Mouse (Mus musculus) cerebellum, adult 18-20 months (tissue): ENCODE measurements around the gene Atp1a2.

Experiments used
- DNase-seq, 2 experiments: peaks; one replicate each; pipeline ENCODE4 v3.0.0; 2021

Gene Atp1a2

DNA sequence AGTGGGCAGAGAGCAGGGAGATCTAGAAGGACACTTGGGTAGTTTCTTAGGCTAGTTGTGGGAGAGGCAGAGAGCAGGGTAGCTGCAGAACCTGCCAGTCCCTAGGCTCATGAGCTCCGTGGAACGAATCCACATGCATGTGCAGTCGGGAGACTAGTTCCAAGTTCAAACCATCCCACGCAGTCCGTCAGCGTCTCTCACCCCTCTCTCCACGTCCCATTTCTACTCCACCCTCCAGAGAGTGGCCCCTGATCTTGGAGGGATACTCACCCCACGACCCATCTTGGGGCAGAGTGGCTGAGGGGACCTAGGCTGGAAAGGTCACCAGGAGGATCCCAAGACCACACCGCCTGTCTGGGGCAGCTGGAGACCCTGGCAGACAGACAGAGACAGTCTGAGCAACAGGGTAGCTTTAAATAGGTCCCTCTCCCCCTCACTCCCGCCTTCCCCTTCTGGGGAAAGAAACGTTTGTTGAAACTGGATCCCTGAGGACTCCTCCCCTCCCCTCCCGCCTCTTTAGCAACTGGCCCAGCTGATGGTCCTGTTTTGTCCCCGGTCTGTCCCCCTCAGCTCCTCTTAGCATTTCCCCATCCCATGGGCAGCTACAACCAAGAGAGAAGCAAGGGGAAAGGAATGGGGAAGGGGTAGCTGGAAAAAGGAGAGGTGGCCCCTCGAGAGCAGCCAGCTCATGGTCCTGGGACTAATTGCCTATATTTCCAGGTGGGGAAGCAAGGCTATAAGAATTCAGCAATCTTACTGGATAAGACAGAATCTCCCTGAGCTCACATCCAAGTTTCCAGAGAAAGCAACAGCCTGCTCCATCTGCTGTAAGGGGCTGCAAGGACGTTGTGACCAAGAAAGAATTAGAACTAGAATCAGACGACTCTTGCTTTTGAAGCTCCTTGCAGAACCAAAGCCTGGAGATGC, at the start of gene Atp1a2:
TSS of gene Atp1a2 (minus strand) at position 454 of the 927 bp plus-strand sequence.
- DNase-seq, result peak in 1 of 2 experiments; percentile 17

DNA sequence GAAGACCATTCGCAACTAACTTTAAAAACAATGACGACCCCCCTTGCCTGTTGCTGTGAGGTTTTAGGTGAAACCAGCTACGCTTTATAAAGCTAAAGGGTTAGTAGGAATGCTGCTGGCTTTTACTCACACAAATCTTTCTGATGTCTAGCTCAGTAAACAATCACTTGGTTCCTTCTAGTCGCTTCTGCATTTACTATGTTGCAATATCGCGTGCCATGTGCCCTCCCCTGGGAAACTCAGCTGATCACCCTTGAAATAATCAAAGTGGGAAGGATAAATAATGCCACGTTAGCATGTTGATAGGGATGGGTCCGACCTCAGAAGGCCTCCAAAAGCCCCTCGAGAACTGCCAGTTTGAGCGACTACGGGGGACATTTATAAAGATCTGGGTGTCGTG, 49.5 kb upstream of the Atp1a2 start:
- no peak for DNase-seq

DNA sequence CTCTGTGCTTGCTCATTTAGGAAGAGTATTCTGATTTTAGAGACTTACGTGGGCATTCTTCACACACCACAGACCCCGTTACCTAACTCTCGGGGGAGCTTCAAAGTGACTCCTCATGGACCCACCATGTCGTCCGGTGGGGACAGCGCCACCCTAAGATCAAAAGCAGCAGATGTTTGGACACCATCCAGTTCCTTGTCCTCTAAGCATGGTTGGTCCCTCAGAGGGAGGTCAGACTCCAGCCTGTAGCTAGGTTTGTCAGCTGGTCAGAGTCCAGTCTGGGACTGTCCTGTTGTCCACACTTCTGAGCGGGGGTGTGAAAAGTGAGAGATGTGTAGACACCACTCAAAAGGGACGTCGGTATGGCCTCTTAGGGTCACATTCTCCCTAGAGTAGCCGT, 48.8 kb upstream of the Atp1a2 start:
- no peak for DNase-seq

DNA sequence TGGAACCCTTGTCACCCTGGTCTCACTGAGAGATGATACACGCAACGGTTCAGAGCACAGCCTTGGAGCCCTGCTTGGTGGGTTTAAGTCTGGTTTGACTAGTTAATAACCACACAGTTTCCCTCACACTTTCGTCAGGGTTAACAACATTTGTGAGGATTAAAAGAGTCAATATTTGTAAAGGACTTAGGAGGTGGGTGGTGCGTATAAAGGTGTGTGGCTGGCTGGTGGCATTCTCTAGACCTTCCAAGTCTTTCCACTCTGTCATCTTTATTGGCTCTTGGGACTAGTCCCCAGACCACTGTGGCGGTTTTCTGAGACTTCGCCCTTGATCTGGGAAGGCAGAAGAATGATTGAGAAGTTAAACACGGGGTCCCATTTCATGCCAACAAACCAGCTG, 47.0 kb upstream of the Atp1a2 start:
- DNase-seq, result no peak

DNA sequence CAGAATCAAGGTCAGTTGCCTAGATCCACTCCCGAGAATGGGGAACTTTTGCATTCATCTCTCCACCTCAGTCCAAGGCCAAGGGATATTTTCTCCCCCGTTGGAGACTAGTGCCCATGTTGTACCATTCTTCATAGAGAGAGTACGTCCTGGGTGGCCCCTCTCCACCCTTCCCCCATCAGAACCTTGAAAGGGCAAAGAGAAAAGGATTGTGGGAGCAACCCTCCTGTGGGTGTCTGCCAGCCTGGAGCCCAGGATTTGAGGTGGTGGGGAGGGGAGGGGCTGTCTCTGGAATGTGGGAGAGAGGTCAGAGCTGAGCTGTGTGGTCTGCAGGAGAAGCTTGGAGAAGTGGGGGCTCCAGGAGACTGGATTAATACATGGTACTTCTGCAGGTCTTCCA, 46.0 kb upstream of the Atp1a2 start:
- peak in 1 of 2 experiments; percentile 20 for DNase-seq

DNA sequence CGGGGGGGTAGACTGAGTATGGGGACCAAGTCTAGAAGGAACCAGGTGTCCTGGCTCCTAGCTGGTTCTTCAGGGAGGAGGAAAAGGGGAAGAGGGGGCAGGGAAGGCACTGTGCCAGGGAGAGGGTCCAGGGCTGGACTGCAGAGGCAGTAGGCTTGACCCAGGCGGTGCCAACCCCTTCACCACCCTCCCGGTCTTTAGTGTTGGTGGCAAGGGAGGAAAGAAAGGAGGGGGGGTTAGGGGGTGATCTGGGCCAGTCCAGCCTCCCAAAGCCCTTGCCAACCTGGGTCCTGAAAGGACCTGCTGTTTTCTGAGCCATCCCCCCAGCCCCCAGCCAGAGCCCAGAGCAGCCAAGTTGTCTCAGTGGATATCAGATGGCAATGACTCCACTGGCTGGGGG, 44.9 kb upstream of the Atp1a2 start:
- DNase-seq, result peak; percentile 38 to 41

DNA sequence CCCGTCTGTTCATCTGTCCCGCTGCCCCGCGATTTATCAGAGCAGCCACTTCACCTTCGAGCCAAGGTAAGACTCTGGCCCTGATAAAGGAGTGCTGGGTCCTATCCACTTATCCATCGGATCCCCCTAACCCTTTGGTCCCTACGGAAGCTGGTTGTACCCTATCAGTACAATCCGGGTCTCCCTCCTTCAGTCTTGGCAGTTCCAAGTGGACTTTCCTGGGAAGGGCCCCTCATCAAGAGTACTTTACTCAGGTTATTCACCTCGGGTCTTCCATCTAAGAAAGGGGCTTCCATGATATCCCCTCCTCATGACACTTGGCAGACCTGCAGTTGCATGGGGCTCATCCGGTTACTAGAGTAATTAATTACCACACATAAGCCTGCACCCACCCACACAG, 43.5 kb upstream of the Atp1a2 start:
- peak in 1 of 2 experiments; percentile 16 for DNase-seq

DNA sequence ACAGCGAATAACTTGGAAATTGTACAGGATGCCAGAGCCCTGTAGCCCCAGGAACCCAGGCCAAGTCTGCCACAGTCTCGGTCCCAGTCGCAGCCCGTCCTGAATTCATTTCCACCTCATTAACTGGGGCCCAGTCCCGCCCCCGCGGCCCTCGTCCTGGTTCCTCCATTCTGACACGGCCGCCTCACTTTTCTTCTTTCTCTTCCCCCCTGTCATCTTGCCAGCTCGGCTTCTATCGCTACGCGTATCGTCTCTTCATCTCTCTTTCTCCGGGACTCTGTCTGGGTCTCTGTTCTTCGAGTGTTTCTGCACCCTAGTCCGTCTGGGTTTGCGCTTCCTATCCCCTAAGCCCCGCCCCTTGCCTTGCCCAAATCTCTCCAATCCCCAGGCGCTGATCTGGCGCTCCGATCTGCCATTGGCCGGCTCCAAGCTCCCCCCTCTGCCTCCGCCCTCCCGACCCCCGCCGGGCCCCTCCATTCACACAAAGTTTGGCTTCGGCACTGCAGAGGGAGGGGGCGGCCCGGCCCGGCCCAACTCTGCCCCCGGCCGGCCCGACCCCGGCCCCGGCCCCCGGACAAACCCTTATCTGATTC, 43.0 kb upstream of the Atp1a2 start, which contains the start of gene Kcnj10:
TSS of gene Kcnj10 (plus strand) at position 482 of the 593 bp plus-strand sequence.
- peak; percentile 84 to 89 for DNase-seq

DNA sequence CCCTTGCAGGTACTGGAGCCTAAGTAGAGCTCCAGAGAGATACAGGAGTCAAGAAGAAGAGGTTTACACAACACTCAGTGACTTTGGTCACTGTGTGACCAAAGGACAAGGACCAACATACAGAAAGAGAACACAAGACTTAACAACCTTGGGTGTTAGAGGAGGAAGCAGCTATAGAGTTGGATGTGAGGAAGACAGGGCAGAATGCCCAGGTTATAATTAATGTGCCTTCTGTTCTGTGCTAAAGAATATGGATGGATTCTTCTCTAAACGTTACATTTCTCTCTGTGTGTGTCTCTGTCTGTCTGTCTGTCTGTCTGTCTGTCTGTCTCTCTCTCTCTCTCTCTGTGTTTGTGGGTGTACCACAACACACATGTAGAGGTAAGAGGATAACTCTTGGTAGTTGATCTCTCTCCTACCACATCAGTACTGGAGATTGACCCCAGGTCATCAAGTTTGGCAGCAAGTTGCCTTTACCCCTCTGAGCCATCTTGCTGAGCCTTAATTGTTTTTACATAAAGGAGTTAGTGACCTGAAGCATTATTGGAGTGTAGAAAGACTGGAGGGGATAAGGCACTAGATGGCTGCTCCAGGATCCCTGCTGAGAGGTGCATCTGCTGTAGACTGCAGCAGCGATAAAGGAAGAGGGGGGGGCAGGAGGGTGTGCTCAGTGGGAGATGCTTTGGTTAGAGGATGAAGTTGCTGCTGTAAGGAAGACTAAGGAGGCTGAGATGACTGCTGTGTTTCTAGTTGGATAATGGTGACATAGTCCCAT, 39.7 kb upstream of the Atp1a2 start:
- peak; percentile 76 to 79 for DNase-seq

DNA sequence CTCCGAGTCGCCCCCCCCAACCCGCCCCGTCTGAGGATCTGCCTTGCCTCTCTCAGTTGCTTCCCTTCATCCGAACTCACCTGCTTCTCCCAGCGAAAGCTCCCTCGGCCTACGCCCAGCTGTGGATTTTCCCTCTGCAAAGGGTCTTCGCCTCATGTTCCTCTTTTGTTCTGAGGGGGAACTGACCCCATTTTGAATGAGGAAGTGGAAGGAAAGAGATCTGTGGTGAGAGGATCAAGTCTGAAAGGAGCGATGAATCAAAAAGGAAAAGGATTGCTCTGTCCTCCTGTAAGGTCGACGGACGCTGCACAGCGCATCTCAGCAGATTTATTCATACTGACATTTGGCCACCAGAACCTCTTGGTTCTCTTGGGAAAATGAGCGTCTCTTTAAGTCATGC, 37.9 kb upstream of the Atp1a2 start:
- no peak for DNase-seq

DNA sequence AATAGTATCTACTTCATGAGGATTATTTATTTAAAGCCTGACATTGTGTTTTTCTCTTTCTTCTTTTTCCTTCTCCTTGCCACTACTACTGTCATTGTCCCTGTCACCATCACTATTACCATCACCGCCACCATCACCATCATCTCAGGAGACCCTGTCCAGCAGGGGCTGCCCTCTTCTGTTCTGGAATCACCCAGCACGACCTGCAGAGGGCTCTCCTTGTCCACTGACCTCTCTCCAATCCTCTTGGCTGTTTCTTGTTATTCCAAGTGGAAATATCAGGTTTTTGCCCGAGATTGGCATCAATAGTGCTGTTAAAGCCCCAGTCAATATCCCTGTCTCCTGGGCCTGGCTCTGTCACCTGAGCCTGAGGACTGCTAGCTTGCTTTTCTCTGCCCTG, 35.6 kb upstream of the Atp1a2 start:
- peak; percentile 24 to 37 for DNase-seq

DNA sequence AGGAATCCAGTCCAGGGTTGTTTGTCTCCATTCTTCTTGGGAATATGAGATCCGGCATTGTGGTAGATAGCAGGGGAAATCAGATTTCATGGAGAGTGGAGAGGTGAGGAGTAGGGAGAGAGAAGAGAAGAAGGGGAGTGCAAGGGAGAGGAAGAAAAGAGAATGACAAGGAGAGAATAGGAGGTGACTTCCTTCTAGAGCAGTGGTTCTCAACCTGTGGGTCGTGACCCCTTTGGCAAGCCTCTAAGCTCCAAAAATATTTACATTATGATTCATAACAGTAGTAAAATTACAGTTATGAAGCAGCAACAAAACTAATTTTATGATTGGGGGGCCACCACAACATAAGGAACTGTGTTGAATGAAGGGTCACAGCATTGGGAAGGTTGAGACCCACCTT, 35.1 kb upstream of the Atp1a2 start:
- no peak for DNase-seq

DNA sequence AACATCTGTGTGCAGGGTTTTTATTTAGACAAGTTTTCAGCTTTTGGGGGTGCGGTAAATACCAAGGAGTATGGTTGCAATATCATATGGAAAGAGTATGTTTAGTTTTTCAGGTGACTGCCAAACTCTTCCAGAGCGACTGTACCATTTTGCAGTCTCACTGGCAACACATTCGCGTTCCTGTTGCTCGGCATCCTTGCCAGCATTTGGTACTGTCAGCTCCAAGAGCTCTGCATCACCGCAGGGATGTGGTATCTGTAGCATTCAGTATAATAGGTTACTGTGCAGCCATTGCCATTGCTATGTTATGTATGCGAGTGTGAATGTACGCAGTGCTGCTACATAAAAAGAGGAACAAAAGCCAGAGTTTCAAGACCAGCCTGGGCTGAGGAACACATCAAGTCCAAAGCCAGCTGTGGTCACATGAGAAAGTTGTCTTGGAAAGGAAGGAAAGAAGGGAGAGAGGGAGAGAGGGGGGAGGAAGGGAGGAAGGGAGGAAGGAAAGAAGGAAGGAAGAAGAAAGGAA, 33.6 kb upstream of the Atp1a2 start:
- peak in 1 of 2 experiments; percentile 40 for DNase-seq

DNA sequence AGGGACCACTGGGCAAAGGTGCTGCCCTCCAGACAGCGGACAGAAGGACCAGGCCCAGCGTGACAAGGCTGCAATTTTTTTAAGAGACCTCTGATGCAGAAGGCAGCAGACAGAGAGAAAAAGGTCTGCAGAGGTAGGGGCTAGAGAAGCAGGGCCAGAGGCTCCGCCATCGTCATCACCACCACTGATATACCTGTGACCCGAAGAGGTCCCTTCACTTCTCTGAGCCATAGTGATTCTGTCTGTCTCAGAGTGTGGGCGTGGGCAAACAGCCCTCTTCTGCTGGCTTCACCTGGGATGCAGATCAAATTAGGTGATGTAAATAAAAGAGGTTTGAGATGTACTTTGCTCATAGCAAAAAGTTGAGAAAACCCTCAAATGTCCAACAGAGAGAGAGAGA, 31.8 kb upstream of the Atp1a2 start:
- no peak for DNase-seq

DNA sequence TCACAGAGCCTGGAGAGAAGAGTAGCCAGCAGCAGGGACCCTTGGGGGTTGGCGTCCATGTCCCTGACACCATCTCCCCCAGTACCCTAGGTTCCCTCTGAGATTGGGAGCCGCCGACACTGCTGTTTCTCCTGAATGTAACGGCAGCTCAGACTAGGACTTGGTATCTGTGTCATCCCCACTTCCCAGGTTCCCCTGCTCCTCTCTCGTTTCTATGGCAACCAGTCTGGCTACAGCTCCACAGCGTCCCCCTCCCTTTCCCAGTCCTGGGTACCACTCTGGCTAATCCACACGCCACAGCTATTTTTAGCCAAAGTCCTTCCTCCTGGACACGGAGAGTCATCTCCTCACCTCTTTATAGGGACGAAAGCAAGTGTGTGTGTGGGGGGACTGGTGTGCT, 31.3 kb upstream of the Atp1a2 start, which contains the start of gene Kcnj9:
TSS of gene Kcnj9 (minus strand) at position 188 of the 400 bp plus-strand sequence.
- peak; percentile 84 to 98 for DNase-seq

DNA sequence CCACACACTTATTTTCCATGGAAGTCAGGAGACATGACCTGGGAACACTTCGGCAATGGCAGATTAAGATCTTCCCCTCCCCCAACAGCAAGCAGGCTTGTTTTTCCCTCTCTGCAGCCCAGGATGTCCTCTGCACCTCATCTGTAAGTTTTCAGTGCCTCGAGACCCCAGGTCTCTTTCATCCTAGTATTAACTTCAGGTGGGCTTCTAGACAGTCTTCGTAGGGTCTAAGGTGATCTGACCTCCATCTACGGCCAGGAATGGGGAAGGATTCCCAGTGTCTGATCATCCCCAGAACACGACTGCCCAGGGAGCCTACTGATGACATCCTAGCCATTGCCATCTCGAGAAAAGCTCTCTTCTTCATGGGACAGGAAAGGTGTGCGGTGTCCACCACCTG, 30.6 kb upstream of the Atp1a2 start:
- peak; percentile 48 to 57 for DNase-seq

DNA sequence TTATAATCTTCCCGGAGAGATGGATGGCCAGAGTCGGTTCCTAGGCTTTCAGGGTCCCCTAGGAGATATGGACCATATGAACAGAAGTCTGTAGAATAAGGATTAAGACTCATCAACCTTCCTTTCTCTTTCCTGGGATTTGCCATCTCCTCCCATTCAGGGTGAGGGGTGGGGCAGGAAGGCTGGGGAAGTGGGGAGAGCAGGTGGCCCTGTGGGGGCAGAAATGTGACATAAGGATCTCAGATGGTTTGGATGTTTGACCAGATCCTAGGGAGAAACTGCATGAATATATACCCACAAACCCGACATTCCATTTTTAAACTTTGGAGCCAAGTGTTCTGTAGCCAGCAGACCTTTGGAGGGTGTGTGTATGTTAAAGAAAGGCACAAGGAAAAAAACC, 30.2 kb upstream of the Atp1a2 start:
- peak; percentile 54 to 66 for DNase-seq

DNA sequence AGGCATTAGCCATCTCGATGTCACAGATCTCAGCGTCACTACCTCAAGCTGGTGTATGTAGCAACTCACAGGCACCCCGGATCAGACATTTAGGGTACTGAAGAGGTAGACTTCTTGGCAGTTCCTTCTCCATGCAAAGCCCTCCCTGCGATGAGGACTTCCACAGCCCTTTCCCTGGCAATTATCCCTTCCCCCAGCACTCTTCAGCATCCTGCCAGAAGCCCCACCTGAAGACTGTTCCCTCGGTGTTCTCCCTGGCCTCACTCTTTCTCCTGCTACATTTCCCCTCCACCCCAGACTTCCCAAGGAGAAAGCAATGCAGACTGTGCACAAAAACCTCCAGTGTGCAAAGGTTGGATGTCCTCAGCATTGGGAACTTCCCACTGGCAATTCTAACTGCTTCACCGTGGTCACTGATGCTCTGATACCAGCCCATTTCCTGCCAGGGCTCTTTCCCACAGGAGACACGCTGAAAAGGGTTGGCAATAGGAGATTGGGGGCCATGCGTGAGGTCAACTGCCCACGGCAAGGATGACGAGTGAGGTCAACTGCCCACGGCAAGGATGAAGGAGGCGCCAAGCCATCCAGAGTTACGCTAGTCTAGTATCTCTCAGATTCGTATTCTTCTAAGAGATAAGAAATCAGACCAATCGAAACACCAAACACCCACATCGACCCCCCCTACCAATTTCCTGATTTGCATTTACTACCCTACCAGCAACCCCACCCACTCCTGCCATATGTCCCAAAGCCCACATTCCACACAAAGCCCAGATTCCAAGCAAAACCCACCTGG, 29.5 kb upstream of the Atp1a2 start:
- peak in 1 of 2 experiments; percentile 44 for DNase-seq

DNA sequence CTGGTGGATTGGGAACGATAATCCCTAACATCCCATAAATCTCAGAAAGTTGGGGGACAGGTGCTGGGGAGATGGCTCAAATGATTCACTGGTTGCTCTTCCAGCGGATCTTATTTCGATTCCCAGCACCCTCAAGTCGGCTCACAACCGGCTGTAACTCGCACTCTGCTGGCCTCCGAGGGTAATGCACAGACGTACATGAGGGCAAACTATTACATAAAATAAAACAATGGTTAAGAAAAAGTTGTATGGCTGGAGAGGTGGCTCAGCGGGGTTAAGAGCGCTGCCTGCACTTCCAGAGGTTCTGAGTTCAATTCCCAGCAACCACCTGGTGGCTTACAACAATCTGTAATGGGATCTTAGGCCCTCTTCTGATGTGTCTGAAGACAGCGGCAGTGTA, 28.8 kb upstream of the Atp1a2 start:
- DNase-seq, result peak in 1 of 2 experiments; percentile 47

DNA sequence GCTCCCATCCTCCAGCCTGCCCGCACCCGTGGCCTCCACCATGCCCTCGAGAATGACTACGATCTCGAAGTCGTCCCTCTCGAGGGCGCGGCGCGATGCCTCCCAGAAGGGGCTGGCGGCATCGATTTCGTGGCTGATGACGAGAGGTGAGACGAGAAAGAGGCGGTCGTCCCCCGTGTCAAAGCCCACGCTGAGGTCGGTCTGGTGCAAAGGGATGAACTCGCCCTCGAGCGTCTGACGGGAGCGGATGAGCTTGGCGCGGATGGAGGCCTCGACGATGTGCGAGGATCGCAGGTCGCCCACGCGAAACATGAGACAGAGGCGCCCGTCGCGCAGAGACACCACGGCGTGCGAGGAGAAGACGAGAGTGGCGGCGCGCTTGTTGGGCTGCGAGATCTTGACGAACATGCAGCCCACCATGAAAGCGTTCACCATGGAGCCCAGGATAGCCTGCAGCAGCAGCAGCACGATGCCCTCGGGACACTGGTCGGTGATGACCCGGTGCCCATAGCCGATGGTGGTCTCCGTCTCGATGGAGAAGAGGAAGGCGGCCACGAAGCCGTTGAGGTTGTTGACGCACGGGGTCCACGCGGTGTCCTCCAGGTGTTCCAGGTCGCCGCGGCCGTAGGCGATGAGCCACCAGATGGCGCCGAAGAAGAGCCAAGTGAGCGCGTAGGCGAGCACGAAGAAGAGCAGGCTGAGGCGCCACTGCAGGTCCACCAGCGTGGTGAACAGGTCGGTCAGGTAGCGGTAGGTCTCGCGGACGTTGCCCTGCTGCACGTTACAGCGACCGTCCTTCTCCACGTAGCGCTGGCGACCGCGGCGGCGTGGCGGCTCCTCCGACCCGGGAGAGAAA, 28.0 kb upstream of the Atp1a2 start:
- peak; percentile 92 to 93 for DNase-seq

DNA sequence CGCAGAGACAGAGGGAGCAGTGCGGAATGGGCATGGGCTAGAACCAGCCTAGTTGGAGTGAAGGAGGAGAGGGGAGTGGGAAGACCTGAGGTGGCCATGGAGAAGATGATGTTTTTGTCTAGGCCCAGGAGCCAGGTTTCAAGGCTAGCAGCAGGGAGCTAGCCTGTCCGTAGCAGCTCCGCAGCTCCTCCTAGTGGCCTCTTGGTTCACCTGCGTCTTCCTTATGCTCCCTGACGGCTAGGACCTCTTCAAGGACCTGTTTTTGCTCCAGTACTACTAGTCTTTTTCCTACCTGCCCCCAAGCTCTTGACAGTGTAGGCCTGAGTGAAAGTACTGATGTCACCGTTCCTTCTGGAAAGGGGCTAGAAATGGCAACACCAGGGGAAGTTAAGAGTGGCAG, 26.9 kb upstream of the Atp1a2 start:
- DNase-seq, result peak; percentile 87 to 91
